Mouse (Mus musculus) lung, embryonic 14.5 days (tissue): ENCODE results near the gene Rabif. TPM values are rescaled to one million over a fixed set of nuclear protein-coding genes. Genes with fewer than 3 reads are reported as not detected.
A peak's percentile ranks its signal among the peaks of the same experiment; 100 is the strongest.

Experiments
- ATAC-seq: fragments of 200-750 bp; cut with Nextera tagmentation; 2 replicates; pipeline ENCODE4 v1.8.0; 2017; ENCODE audit warnings: mild to moderate bottlenecking, moderate TSS enrichment, moderate library complexity; ENCODE audit not compliant: insufficient read depth
- DNase-seq: peaks from one replicate; pipeline ENCODE4 v3.0.0-alpha.2; 2015
- H3K27ac ChIP-seq: fragments of 300-500 bp; sonication (generic); 2 replicates; pipeline ENCODE4 v1.5.1; 2014; ENCODE audit warnings: low read depth, mild to moderate bottlenecking, moderate library complexity
- H3K27me3 ChIP-seq: fragments of 300-500 bp; sonication (generic); 2 replicates; pipeline ENCODE4 v1.6.1; 2014; ENCODE audit warnings: low read length, control low read depth; ENCODE audit not compliant: insufficient read depth
- H3K36me3 ChIP-seq: fragments of 300-500 bp; sonication (generic); 2 replicates; pipeline ENCODE4 v1.6.1; 2014; ENCODE audit warnings: control low read depth; ENCODE audit not compliant: insufficient read depth
- H3K4me1 ChIP-seq: fragments of 300-500 bp; sonication (generic); 2 replicates; pipeline ENCODE4 v1.6.1; 2014; ENCODE audit warnings: antibody characterized with exemption, control low read depth; ENCODE audit not compliant: insufficient read depth
- H3K4me2 ChIP-seq: fragments of 300-500 bp; sonication (generic); 2 replicates; pipeline ENCODE4 v1.6.1; 2014; ENCODE audit warnings: mild to moderate bottlenecking
- H3K4me3 ChIP-seq: fragments of 300-500 bp; sonication (generic); 2 replicates; pipeline ENCODE4 v1.5.1; 2014; ENCODE audit warnings: low read depth, low read length
- H3K9ac ChIP-seq: fragments of 300-500 bp; sonication (generic); 2 replicates; pipeline ENCODE4 v1.6.1; 2014
- H3K9me3 ChIP-seq: fragments of 300-500 bp; sonication (generic); 2 replicates; pipeline ENCODE4 v1.6.1; 2016; ENCODE audit warnings: low read depth, low read length, control low read depth
- CTCF ChIP-seq: IDR thresholded peaks from 2 replicates; pipeline ENCODE4 v1.5.1; 2016; ENCODE audit warnings: antibody characterized with exemption, low read depth
- WGBS: fragments of 180-500 bp; shearing (Covaris S2); extraction: QIAGEN DNeasy Blood & Tissue Kit; methylation state at CpG from one replicate; pipeline ENCODE4 v1.1.7; 2014; 5-methylcytosine and 5-hydroxymethylcytosine counted together
- polyA plus RNA-seq: library from polyadenylated mRNA; unstranded; fragments of >200 nt; fragmentation: Nextera tagmentation; extraction: Ambion mirVana; gene quantifications from 2 replicates; pipeline ENCODE4 v1.2.1, GENCODE M21; 2014

Gene Rabif
- polyA plus RNA-seq, 1 experiment from 2014 or later: 39.6 TPM

DNA sequence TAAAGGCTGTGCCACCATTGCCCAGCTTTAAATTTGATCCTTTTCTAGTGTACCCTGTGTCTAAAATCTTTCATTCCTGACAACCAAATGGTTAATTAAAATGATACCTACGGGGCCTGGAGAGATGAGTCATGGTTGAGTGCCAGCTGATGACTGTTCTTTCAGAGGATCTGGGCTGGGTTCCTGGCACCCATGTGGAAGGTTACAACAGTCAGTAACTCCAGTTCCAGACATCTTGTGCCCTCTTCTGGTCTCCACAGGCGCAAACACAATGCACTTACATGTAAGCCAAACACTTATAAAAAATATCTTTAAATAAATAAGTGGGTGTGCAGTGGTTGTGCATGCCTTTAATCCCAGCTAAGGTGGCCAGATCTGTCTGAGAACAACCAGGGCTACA lies 952 bp upstream of the Rabif start:
- Histone ChIP-seq H3K4me1 (0 out of 2 replicates have a peak, but pooled peaks cover 10% of the 10 kb centered on the region), H3K27ac (no peak overlapping the region), H3K4me3 (peak overlapping the region; percentile 58; the same call in 1 of the 2 replicates), H3K9me3 (no peaks in the 10 kb centered on the region), H3K9ac (no peak overlapping the region), H3K4me2 (peak overlapping the region; percentile 63), H3K36me3 (peaks cover 18% of the 10 kb centered on the region), H3K27me3 (no peaks in the 10 kb centered on the region)
- WGBS: 86% methylated on average over 2 of the region's 2 CpGs
- TF ChIP-seq CTCF: no peak
- no peak for DNase-seq
- ATAC-seq: no peak

DNA sequence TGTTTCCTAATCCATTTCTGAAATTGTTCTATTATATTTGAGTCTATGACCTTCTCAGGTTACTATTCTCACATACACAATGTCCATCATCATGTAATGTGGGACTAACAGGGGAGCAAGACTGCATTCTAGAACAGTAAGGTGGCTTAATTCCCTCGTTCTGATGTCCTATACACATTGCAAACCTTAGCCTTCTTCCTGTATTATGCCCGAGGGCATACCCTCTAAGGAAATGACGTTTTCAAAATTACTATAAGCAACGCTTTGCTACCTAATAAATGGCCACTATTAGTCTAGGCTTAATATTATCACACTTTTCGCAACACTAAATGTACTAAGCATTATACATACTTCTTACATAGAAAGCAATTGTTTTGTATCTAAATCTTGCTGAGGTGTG lies 492 bp upstream of the Rabif start:
- Histone ChIP-seq H3K4me3 (peak overlapping the region; percentile 58), H3K4me2 (peak overlapping the region; percentile 63), H3K27me3 (no peaks in the 10 kb centered on the region), H3K9ac (peak overlapping the region; percentile 55), H3K36me3 (peaks cover 17% of the 10 kb centered on the region), H3K4me1 (0 out of 2 replicates have a peak, but pooled peaks cover 10% of the 10 kb centered on the region), H3K27ac (peak overlapping the region; percentile 86), H3K9me3 (no peaks in the 10 kb centered on the region)
- peak; percentile 4; the same call in 1 of the 2 replicates for ATAC-seq
- no peak for TF ChIP-seq CTCF
- DNase-seq: no peak
- WGBS: 17% methylated on average over 5 of the region's 5 CpGs

DNA sequence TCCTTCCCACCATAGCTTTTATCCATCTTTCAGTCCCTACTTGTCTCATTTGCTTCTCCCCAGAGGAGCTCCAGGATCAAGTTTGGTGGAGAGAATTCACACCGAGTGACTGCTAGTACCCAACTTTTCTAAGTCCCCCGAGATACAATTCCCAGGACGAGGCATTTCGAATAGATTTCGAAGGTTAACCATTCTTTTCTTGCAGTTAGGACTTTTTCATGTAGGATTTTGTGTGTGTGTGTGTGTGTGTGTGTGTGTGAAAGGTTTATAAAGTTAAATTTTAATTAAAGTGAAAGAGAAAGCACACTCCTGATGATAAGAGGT lies 730 bp downstream of the Rabif start:
- TF ChIP-seq CTCF: no peak
- DNase-seq (no peak), ATAC-seq (no peak)
- peak overlapping the region; percentile 58 for H3K4me3 ChIP-seq
- 0 out of 2 replicates have a peak, but pooled peaks cover 10% of the 10 kb centered on the region for H3K4me1 ChIP-seq
- peaks cover 6% of the 10 kb centered on the region for H3K36me3 ChIP-seq
- WGBS: 18% methylated on average over 5 of the region's 5 CpGs
- peak overlapping the region; percentile 63 for H3K4me2 ChIP-seq
- H3K27me3 ChIP-seq: no peaks in the 10 kb centered on the region
- peak overlapping the region; percentile 55 for H3K9ac ChIP-seq
- peak overlapping the region; percentile 86; the same call in 1 of the 2 replicates for H3K27ac ChIP-seq
- H3K9me3 ChIP-seq: no peaks in the 10 kb centered on the region

DNA sequence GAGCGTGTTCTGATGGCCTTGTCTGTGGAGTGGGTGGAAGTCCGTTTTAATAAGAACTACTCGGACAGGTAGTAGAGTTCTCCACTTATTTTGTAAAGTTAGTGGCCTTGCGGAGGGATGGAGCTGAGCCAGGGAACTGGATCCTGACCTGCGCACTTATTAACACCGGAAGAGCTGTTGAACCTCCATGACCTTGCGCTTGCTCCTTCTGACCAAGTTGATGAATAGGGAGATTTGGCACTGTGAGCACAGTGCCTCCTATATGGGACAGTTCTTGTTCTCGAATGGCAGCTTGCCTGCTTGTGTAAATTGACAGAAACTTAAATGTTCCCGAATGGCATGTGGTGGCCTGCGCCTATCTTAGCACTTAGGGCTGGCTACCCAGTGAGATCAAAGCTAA lies 1.5 kb downstream of the Rabif start:
- TF ChIP-seq CTCF: no peak
- peaks cover 5% of the 10 kb centered on the region for H3K36me3 ChIP-seq
- H3K4me3 ChIP-seq: no peak overlapping the region
- 0 out of 2 replicates have a peak, but pooled peaks cover 10% of the 10 kb centered on the region for H3K4me1 ChIP-seq
- no peaks in the 10 kb centered on the region for H3K27me3 ChIP-seq
- no peaks in the 10 kb centered on the region for H3K9me3 ChIP-seq
- peak overlapping the region; percentile 55; the same call in 1 of the 2 replicates for H3K9ac ChIP-seq
- no peak for DNase-seq
- no peak overlapping the region for H3K27ac ChIP-seq
- ATAC-seq: no peak
- peak overlapping the region; percentile 63 for H3K4me2 ChIP-seq
- 69% methylated on average over 10 of the region's 10 CpGs for WGBS

DNA sequence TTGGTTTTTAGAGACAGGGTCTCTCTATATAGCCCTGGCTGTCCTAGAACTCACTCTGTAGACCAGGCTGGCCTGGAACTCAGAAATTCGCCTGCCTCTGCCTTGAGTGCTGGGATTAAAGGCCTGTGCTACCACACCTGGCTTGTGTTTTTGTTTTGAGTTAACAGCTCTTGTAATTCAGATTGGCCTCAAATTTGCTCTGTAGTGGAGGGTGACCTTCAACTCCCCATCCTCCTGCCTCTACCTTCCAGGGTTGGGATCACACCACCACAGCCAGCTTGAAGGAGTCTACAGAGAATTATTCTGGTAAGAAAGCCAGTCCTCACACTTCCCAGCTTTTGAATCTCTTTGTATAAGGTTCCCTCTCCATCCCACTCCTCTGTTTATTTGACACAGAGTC lies 6.5 kb downstream of the Rabif start:
- ATAC-seq (no peak), DNase-seq (no peak)
- H3K36me3 ChIP-seq: peaks cover 19% of the 10 kb centered on the region
- 0 out of 2 replicates have a peak, but pooled peaks cover 3% of the 10 kb centered on the region for H3K4me1 ChIP-seq
- 100% methylated on average over 1 of the region's 1 CpGs for WGBS
- no peak overlapping the region for H3K4me3 ChIP-seq
- H3K27ac ChIP-seq: no peak overlapping the region
- H3K4me2 ChIP-seq: no peak overlapping the region
- no peak overlapping the region for H3K9ac ChIP-seq
- no peak for TF ChIP-seq CTCF
- no peaks in the 10 kb centered on the region for H3K27me3 ChIP-seq
- H3K9me3 ChIP-seq: no peaks in the 10 kb centered on the region

DNA sequence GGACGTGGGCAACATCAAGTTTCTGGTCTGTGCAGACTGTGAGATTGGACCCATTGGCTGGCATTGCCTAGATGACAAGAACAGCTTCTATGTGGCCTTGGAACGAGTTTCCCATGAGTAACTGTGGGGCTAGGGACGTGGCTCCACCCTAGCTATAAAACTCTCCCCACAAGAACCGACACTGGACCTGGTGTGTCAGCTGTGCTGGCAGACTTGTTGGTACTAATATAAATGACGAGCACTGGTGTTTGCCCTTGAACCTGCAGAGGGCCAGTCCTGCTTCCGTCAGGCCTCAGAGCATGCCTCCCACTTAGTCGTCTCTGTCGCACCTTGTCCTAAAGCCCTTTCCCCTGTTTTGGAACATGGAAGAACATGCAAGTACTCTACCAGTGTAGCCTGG lies 11.8 kb downstream of the Rabif start:
- no peak for TF ChIP-seq CTCF
- no peaks in the 10 kb centered on the region for H3K27me3 ChIP-seq
- no peak for DNase-seq
- no peak overlapping the region for H3K9ac ChIP-seq
- H3K4me1 ChIP-seq: no peaks in the 10 kb centered on the region
- H3K36me3 ChIP-seq: peaks cover 41% of the 10 kb centered on the region
- no peak overlapping the region for H3K4me3 ChIP-seq
- ATAC-seq: no peak
- 88% methylated on average over 8 of the region's 8 CpGs for WGBS
- H3K9me3 ChIP-seq: no peaks in the 10 kb centered on the region
- no peak overlapping the region for H3K4me2 ChIP-seq
- no peak overlapping the region for H3K27ac ChIP-seq

DNA sequence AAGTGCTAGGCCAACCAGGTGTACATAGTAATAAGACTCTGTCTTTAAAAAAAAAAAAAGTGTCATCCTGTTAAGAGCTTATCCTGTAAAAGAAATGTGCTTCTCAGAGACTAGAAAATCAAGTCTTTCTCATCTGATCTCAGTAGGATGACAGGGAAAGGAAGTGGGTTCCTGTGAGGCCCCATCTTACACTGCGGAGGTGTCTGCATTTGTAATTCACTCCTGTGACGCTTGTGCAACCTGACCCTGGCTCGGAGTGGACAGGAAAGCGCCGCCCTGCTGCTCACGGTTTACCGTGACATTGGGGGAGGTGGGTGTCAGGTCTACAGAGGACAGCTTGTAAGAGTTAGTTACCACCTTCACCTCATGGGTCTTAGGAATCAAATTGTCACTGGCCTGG lies 15.6 kb downstream of the Rabif start:
- peaks cover 6% of the 10 kb centered on the region for H3K4me1 ChIP-seq
- no peak overlapping the region for H3K27ac ChIP-seq
- H3K9ac ChIP-seq: no peak overlapping the region
- H3K27me3 ChIP-seq: peaks cover 8% of the 10 kb centered on the region; the same call in 1 of the 2 replicates
- H3K9me3 ChIP-seq: no peaks in the 10 kb centered on the region
- no peak overlapping the region for H3K4me3 ChIP-seq
- WGBS: 39% methylated on average over 7 of the region's 7 CpGs
- ATAC-seq (no peak), DNase-seq (no peak)
- H3K4me2 ChIP-seq: no peak overlapping the region
- no peak for TF ChIP-seq CTCF
- peaks cover 35% of the 10 kb centered on the region for H3K36me3 ChIP-seq

DNA sequence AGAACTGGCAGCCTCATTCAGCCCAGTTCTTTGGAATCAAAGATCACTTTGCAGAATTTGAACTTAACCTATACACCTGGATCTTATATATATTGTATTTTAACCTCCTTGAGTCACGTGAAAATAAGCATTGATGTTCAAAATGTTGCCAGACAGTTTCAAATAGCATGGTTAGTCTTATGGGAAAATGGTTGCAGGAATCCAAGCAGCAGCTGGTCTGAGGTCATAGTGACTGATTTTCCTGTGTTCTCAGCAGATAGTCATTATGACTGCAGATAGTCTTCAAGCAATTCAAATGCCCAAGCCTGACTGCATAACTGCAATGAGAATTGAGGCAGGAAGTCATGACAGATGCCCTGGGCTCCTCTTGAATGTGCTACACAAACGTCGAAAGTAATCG lies 17.7 kb downstream of the Rabif start:
- DNase-seq (no peak), ATAC-seq (no peak)
- H3K9ac ChIP-seq: no peak overlapping the region
- H3K9me3 ChIP-seq: no peaks in the 10 kb centered on the region
- H3K27ac ChIP-seq: no peak overlapping the region
- H3K27me3 ChIP-seq: peaks cover 8% of the 10 kb centered on the region; the same call in 1 of the 2 replicates
- peaks cover 14% of the 10 kb centered on the region for H3K4me1 ChIP-seq
- 48% methylated on average over 4 of the region's 4 CpGs for WGBS
- no peak overlapping the region for H3K4me2 ChIP-seq
- no peak for TF ChIP-seq CTCF
- H3K4me3 ChIP-seq: no peak overlapping the region
- H3K36me3 ChIP-seq: peaks cover 16% of the 10 kb centered on the region
